Mouse (Mus musculus): ENCODE data around the gene Sorl1. TPM values are rescaled to one million over a fixed set of nuclear protein-coding genes. Genes with fewer than 3 reads are reported as not detected.
"Not testable (repeated sequence)": the region's sequence is repeated elsewhere in the genome, so short reads cannot be mapped to it uniquely, and the experiment has no call there.

Gene Sorl1
- polyA plus RNA-seq, 1 experiment from 2014 or later = 7.6 TPM

GRCm38 (mm10) chr9:42059006-42059405 is 65.1 kb downstream of the Sorl1 start:
- H3K36me3 ChIP-seq (ENCODE audit: control insufficient read depth, insufficient read depth, low read length); H3K4me2 ChIP-seq (replicated peaks; ENCODE audit: low read depth, low read length); H3K9me3 ChIP-seq (ENCODE audit: control insufficient read depth, low read length); H3K27me3 ChIP-seq (ENCODE audit: control insufficient read depth, insufficient read depth, low read length); H3K9ac ChIP-seq (ENCODE audit: low read depth, low read length); H3K4me1 ChIP-seq (replicated peaks; ENCODE audit: control insufficient read depth, insufficient read depth, low read length); H3K27ac ChIP-seq (ENCODE audit: low read depth, low read length); DNase-seq (ENCODE audit: low spot score); H3K4me3 ChIP-seq (ENCODE audit: low read depth, low read length); ATAC-seq (ENCODE audit: low FRiP score): not testable (repeated sequence)
- 83% methylated on average over 2 of the region's 2 CpGs for WGBS

- no peak for DNase-seq (ENCODE audit: low spot score)
- H3K9me3 ChIP-seq (ENCODE audit: control insufficient read depth, low read length) = no peaks in the 10 kb centered on the region
- H3K4me2 ChIP-seq (replicated peaks; ENCODE audit: low read depth, low read length) = no peak overlapping the region
- no peaks in the 10 kb centered on the region for H3K27me3 ChIP-seq (ENCODE audit: control insufficient read depth, insufficient read depth, low read length)
- no peak for ATAC-seq (ENCODE audit: low FRiP score)
- 88% methylated on average over 5 of the region's 5 CpGs for WGBS
- no peaks in the 10 kb centered on the region; the same call in 1 of the 2 replicates for H3K4me1 ChIP-seq (replicated peaks; ENCODE audit: control insufficient read depth, insufficient read depth, low read length)
- H3K36me3 ChIP-seq (ENCODE audit: control insufficient read depth, insufficient read depth, low read length) = no peaks in the 10 kb centered on the region
- no peak overlapping the region for H3K4me3 ChIP-seq (ENCODE audit: low read depth, low read length)
- no peak overlapping the region for H3K9ac ChIP-seq (ENCODE audit: low read depth, low read length)
- H3K27ac ChIP-seq (ENCODE audit: low read depth, low read length) = no peak overlapping the region
Observed at GRCm38 (mm10) chr9:42056591-42056990, 67.5 kb downstream of the Sorl1 start.

DNA sequence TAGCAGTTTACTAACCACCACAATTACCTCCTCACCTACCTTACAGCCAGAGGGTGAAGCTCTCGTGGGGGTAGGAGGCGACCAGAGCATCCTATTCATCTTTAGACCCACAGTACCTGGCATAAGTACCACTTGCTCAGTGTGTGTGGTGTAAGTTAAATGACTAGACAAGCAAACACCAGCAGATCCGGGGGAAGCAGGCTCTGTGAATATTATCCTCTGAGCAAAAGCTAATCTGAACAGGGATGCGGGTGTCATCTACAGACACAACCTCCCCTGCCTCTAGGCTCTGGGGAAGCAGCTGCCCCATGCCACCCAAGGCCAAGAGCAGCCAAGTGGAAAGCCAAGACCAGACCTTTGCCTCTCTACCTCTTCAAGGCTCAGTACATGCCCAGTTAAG is 68.7 kb downstream of the Sorl1 start:
- H3K4me1 ChIP-seq (replicated peaks; ENCODE audit: control insufficient read depth, insufficient read depth, low read length) = no peaks in the 10 kb centered on the region; the same call in 1 of the 2 replicates
- H3K9ac ChIP-seq (ENCODE audit: low read depth, low read length) = no peak overlapping the region
- WGBS = 88% methylated on average over 4 of the region's 4 CpGs
- no peaks in the 10 kb centered on the region for H3K27me3 ChIP-seq (ENCODE audit: control insufficient read depth, insufficient read depth, low read length)
- DNase-seq (ENCODE audit: low spot score) = no peak
- H3K4me3 ChIP-seq (ENCODE audit: low read depth, low read length) = no peak overlapping the region
- ATAC-seq (ENCODE audit: low FRiP score) = no peak
- H3K27ac ChIP-seq (ENCODE audit: low read depth, low read length) = no peak overlapping the region
- H3K9me3 ChIP-seq (ENCODE audit: control insufficient read depth, low read length) = no peaks in the 10 kb centered on the region
- no peak overlapping the region for H3K4me2 ChIP-seq (replicated peaks; ENCODE audit: low read depth, low read length)
- no peaks in the 10 kb centered on the region for H3K36me3 ChIP-seq (ENCODE audit: control insufficient read depth, insufficient read depth, low read length)

DNA sequence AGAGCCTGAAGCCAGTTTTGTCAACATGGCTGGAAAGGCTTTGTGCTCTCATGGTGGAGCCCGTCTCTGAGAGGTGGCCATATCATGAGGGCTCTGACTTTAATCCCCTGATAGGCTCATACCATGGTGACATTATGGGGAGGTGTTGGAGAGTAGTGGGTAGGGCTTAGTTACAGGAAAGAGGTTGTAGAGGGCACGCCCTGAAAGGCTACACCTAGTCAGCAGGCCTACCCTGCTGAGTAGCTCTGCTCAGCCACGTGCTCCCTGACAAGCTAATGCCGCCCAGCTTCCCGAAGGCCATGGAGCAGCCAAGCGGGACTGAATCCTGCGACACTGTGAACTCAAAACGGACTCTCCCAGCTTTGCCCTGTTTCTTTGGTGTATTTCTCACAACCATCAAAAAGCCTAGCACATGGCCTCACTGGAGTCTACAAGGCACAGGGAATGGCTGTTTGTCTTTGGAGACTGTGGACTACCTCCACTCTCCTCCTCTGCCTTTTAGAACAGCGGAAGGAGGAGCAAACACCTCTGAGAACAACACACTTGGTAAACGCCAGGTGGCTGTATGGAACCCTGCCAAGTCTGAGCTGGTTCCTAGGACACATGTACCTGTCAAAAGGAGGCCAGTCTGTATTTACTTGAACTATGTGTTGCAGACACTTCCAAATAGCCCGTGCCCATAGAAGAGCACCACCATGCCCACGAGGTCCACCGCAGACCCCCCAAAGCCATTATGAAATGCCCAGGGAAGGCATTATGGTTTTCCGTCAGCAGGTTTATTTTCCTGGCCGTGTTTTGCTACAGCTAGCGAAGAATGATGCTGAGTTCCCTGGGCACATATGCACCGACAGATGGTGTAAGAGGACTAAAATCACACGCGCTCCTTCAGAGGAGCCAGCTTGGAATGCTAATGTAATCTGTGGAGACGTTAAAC is 69.5 kb downstream of the Sorl1 start:
- H3K9me3 ChIP-seq (ENCODE audit: control insufficient read depth, low read length) = no peaks in the 10 kb centered on the region
- no peaks in the 10 kb centered on the region for H3K27me3 ChIP-seq (ENCODE audit: control insufficient read depth, insufficient read depth, low read length)
- ATAC-seq (ENCODE audit: low FRiP score) (no peak), DNase-seq (ENCODE audit: low spot score) (peak; percentile 22)
- H3K9ac ChIP-seq (ENCODE audit: low read depth, low read length) = no peak overlapping the region
- H3K4me1 ChIP-seq (replicated peaks; ENCODE audit: control insufficient read depth, insufficient read depth, low read length) = no peaks in the 10 kb centered on the region; the same call in 1 of the 2 replicates
- H3K4me2 ChIP-seq (replicated peaks; ENCODE audit: low read depth, low read length) = no peak overlapping the region
- 64% methylated on average over 20 of the region's 20 CpGs for WGBS
- H3K4me3 ChIP-seq (ENCODE audit: low read depth, low read length) = no peak overlapping the region
- H3K27ac ChIP-seq (ENCODE audit: low read depth, low read length) = no peak overlapping the region
- no peaks in the 10 kb centered on the region for H3K36me3 ChIP-seq (ENCODE audit: control insufficient read depth, insufficient read depth, low read length)

DNA sequence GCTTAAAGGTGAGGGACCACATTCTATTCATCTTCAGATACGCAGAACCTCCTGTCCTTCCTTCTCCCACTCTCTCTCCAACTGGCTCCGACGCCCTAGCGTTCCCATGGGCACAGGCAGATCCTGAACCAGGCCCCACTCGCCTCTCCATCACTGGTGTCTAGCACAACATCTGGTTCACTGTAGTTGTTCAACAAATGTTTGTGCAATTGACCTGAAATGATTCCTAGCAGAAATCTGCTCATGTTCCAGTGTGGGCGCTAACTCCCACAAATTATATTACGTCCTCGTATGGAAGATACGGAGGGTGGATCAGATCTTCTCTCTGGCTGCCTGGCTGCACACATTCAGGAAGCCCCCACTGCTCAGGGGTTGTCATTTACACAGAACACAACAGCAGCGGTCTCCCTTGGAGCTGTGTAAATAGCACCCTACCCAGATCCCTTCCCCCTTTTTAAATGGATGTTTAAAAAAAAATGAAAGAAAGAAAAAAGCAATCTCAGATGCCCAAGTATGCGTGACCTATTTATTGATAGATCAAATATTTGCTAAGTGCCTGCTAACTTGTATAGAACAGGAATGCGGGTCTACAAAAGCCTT is 70.4 kb downstream of the Sorl1 start:
- H3K36me3 ChIP-seq (ENCODE audit: control insufficient read depth, insufficient read depth, low read length) = no peaks in the 10 kb centered on the region
- H3K27me3 ChIP-seq (ENCODE audit: control insufficient read depth, insufficient read depth, low read length) = no peaks in the 10 kb centered on the region
- H3K27ac ChIP-seq (ENCODE audit: low read depth, low read length) = no peak overlapping the region
- H3K4me1 ChIP-seq (replicated peaks; ENCODE audit: control insufficient read depth, insufficient read depth, low read length) = no peaks in the 10 kb centered on the region; the same call in 1 of the 2 replicates
- no peak overlapping the region for H3K4me3 ChIP-seq (ENCODE audit: low read depth, low read length)
- H3K9me3 ChIP-seq (ENCODE audit: control insufficient read depth, low read length) = no peaks in the 10 kb centered on the region
- DNase-seq (ENCODE audit: low spot score) = no peak
- no peak overlapping the region for H3K4me2 ChIP-seq (replicated peaks; ENCODE audit: low read depth, low read length)
- no peak overlapping the region for H3K9ac ChIP-seq (ENCODE audit: low read depth, low read length)
- 61% methylated on average over 12 of the region's 12 CpGs for WGBS
- ATAC-seq (ENCODE audit: low FRiP score) = no peak

DNA sequence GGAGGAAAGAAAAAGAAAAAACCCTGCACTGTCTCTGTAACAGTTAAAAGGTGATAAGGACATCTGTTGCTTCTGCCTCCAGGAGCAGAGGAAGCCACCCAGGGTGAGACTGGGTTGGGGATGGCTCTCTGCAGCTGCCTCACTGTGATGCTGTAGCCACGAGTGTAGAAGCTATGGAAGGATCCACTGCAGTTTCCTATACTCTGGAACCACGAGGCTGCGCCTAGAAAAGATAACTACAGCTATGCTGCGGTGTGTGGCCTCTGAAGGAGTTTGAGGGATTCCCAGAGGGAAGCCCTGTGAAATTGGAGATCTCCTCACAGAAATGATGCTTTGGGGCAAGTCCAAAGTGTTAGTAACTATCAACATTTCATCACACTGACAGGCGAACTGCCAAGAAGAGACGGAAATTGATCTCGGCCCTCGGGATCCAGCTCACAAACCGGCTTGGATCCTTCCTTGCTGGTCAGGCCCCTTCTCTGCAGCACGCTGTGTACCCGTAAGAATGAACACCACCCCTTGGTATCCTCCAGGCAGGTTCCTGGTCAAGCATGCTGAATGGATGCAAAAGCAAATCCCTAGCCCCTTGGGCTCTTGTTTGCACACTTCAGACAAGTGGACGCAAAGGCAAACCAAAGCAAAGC is 71.3 kb downstream of the Sorl1 start:
- DNase-seq (ENCODE audit: low spot score) (no peak), ATAC-seq (ENCODE audit: low FRiP score) (no peak)
- H3K4me1 ChIP-seq (replicated peaks; ENCODE audit: control insufficient read depth, insufficient read depth, low read length) = no peaks in the 10 kb centered on the region; the same call in 1 of the 2 replicates
- WGBS = 68% methylated on average over 12 of the region's 12 CpGs
- H3K9me3 ChIP-seq (ENCODE audit: control insufficient read depth, low read length) = no peaks in the 10 kb centered on the region
- H3K27ac ChIP-seq (ENCODE audit: low read depth, low read length) = no peak overlapping the region
- H3K4me2 ChIP-seq (replicated peaks; ENCODE audit: low read depth, low read length) = no peak overlapping the region
- H3K4me3 ChIP-seq (ENCODE audit: low read depth, low read length) = no peak overlapping the region
- H3K36me3 ChIP-seq (ENCODE audit: control insufficient read depth, insufficient read depth, low read length) = no peaks in the 10 kb centered on the region
- H3K9ac ChIP-seq (ENCODE audit: low read depth, low read length) = no peak overlapping the region
- no peaks in the 10 kb centered on the region for H3K27me3 ChIP-seq (ENCODE audit: control insufficient read depth, insufficient read depth, low read length)

GRCm38 (mm10) chr9:42048542-42048941 is 75.6 kb downstream of the Sorl1 start:
- Histone ChIP-seq H3K9ac (ENCODE audit: low read depth, low read length) (no peak overlapping the region), H3K27me3 (ENCODE audit: control insufficient read depth, insufficient read depth, low read length) (no peaks in the 10 kb centered on the region), H3K4me3 (ENCODE audit: low read depth, low read length) (no peak overlapping the region), H3K36me3 (ENCODE audit: control insufficient read depth, insufficient read depth, low read length) (no peaks in the 10 kb centered on the region), H3K9me3 (ENCODE audit: control insufficient read depth, low read length) (no peaks in the 10 kb centered on the region), H3K4me1 (replicated peaks; ENCODE audit: control insufficient read depth, insufficient read depth, low read length) (no peaks in the 10 kb centered on the region), H3K4me2 (replicated peaks; ENCODE audit: low read depth, low read length) (no peak overlapping the region), H3K27ac (ENCODE audit: low read depth, low read length) (no peak overlapping the region)
- DNase-seq (ENCODE audit: low spot score) = no peak
- 61% methylated on average over 2 of the region's 2 CpGs for WGBS
- no peak for ATAC-seq (ENCODE audit: low FRiP score)

GRCm38 (mm10) chr9:42047786-42048185 is 76.3 kb downstream of the Sorl1 start:
- ATAC-seq (ENCODE audit: low FRiP score) (no peak), DNase-seq (ENCODE audit: low spot score) (no peak)
- no peaks in the 10 kb centered on the region for H3K36me3 ChIP-seq (ENCODE audit: control insufficient read depth, insufficient read depth, low read length)
- no peak overlapping the region for H3K9ac ChIP-seq (ENCODE audit: low read depth, low read length)
- H3K4me1 ChIP-seq (replicated peaks; ENCODE audit: control insufficient read depth, insufficient read depth, low read length) = no peaks in the 10 kb centered on the region
- no peaks in the 10 kb centered on the region for H3K27me3 ChIP-seq (ENCODE audit: control insufficient read depth, insufficient read depth, low read length)
- 69% methylated on average over 5 of the region's 5 CpGs for WGBS
- H3K4me3 ChIP-seq (ENCODE audit: low read depth, low read length) = no peak overlapping the region
- no peaks in the 10 kb centered on the region for H3K9me3 ChIP-seq (ENCODE audit: control insufficient read depth, low read length)
- H3K27ac ChIP-seq (ENCODE audit: low read depth, low read length) = no peak overlapping the region
- no peak overlapping the region for H3K4me2 ChIP-seq (replicated peaks; ENCODE audit: low read depth, low read length)
